Mouse (Mus musculus): ENCODE data around the gene Tmbim1.
"Not testable (repeated sequence)": the region's sequence is repeated elsewhere in the genome, so short reads cannot be mapped to it uniquely, and the experiment has no call there.

The Tmbim1 gene

DNA sequence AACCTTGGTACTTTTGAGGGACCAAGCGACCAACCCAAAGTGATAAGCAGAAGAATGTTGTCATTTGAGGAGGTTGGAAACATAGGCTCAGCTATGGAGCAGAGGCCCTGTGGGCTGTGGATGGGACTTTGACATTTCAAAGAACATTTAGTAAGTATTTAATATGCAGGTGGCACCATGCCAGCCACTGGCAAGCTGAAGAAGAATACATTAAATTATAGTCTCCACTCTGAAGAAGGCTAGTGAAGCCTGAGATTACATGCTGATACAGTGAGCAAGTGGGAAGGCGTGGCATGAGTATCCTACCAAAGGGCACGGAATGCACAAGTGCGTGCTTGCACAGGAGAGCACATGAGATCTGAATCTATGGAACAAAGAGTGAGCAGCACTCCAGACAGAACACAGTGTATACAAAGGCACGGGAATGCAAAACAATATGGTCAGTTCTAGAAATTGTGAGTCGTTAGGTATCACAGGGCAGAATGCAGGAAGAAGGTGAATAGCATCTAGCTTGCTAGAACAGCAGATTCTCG is 24.5 kb upstream of the Tmbim1 start:
- no peak for DNase-seq (ENCODE audit: low read depth, low spot score)

DNA sequence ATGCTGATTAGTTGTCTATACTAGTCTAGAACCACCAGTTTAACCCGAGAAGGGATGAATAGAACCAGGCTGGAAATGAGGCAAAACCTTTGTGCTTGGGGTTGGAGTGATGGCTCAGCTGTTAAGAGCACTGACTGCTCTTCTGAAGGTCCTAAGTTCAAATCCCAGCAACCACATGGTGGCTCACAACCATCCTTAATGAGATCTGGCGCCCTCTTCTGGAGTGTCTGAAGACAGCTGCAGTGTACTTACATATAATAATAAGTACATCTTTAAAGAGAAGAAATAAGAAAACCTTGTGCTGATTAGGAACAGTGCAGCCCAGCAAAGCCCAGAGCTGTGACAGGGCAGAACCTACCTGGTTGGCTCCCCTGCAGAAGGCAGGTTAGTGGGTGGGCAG is 21.5 kb upstream of the Tmbim1 start:
- DNase-seq (ENCODE audit: low read depth, low spot score) = not testable (repeated sequence)

GRCm38 (mm10) chr1:74321396-74321795 is 16.0 kb upstream of the Tmbim1 start:
- DNase-seq (ENCODE audit: low read depth, low spot score) = no peak

DNA sequence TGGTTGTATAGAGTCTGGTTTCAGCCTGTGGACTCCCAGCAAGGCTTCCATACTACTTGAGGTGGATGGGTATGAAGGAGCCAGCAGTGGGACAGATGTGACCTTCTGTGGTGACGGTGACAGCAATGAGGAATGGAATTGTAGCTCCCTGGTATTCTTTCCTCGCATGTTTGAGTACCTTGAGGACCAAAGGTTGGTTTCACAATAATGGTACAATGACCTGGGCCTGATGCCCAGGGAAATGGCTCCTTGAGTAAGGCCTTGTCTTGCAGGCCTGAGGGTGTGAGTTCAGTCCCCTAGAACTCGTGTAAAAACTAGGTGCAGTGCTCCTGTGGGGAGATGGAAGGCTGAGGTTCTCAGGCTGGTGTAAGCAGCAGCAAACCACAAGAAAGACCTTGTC is 13.3 kb upstream of the Tmbim1 start:
- no peak for DNase-seq (ENCODE audit: low read depth, low spot score)

- no peak for DNase-seq (ENCODE audit: low read depth, low spot score)
Measured at GRCm38 (mm10) chr1:74316114-74316827, 10.8 kb upstream of the Tmbim1 start.

- DNase-seq (ENCODE audit: low read depth, low spot score) = no peak
Measured at GRCm38 (mm10) chr1:74314796-74315195, 9.4 kb upstream of the Tmbim1 start.

- peak; percentile 91 for DNase-seq (ENCODE audit: low read depth, low spot score)
Measured at GRCm38 (mm10) chr1:74313049-74313692, 7.7 kb upstream of the Tmbim1 start.

DNA sequence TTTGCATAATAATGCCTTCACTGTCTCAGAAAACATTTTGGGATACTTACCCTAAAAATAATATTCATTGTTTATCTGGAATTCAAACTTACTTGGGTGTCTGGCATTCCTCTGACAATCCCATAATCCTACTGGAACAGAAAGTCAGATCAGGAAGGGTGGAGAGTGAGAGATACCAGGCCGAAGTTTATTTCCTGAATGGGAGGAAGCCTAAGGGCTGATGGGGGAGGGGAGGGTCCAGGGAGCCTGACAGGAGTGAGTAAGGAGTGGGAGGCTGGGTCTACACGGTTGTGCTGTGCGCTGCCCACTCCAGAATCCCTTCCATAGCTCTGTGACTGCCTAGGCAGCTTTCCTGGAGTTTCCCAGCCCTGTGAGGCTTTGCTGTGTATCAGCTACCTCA is 4.3 kb upstream of the Tmbim1 start:
- DNase-seq (ENCODE audit: low read depth, low spot score) = peak; percentile 81

DNA sequence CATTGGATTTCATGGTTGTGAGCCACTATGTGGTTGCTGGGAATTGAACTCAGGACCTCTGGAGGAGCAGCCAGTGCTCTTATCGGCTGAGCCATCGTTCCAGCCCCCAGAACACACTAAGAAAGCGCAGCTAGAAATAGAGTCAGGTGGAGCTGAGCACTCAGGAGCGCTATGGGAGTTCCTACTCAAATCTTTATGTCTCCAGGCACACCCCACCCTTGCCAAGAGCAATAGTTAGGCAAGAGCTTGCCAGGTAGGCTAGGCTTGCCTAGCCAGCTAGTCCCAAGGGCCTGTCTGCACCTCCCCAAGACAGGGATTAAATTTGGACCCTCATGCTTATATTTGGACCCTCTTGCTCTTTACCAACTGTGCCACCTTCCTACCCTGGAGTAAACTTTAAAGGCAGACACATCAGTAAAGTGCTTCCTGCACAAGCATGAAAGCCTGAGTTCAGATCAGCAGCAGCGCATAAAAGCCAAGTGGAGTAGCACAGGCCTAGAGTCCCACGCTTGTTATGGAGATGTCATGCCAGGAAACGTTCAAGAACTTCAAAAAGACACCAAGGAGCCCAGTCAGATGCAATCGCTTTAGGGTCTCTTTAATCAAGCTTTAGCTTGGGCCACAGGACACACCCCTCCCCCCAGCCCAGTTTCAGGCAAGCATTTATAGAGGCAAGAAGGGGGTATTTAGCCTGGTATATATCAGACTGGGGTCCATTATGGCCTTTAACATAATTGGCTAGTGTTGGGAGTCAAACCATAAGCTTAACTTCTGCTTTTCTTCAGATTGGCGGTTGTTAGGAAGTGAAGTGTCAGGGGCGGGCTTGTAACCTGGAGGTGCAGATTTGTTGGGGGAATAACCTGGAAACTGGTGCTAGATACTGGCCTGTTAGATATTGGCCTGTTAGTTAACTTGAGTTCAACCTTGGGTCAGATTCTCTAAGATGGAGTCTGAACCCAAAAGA is 2.9 kb upstream of the Tmbim1 start:
- DNase-seq (ENCODE audit: low read depth, low spot score) = peak; percentile 91

DNA sequence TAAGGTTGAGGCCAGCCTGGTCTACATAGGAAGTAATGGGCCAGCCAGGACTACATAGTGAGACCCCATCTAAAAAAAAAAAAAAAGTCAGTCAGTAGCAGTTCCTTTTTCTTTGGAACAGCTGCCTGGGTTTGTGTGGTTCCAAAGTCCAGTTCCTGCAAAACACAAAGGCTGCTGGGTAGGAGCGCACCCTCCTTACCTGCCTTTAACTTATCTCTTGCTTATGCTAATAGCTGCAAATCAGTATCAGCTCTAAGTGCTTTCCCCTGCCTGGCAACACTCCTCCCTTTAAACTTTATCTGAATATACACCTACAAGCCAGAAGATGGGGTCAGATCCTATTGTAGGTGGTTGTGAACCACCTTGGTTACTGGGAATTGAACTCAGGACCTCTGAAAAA is 1.7 kb upstream of the Tmbim1 start:
- peak; percentile 67 for DNase-seq (ENCODE audit: low read depth, low spot score)

GRCm38 (mm10) chr1:74304946-74305345 is 476 bp downstream of the Tmbim1 start:
- DNase-seq (ENCODE audit: low read depth, low spot score) = no peak

DNA sequence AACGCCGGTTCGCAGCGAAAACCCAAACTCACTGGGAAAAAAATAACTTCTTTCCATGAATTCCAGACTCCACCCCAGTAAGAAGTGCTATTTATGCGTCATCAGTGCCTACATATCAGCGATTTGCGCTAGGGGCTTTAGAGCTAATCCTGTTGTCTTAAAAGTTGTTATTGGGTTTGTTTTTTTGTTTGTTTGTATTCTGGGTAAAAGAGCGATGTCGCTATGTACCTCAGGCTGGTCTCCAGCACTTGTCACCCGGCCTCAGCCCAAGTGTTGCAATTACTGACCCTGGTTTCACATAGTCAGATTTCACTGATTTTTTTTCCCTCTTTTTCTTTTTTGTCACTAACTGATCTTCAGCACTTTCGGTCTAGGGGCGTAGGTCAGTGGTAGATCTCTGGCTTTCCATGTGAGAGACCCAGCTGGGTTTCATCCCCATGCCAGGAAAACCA is 1.1 kb downstream of the Tmbim1 start:
- DNase-seq (ENCODE audit: low read depth, low spot score) = no peak

- peak; percentile 58 for DNase-seq (ENCODE audit: low read depth, low spot score)
Measured at GRCm38 (mm10) chr1:74303509-74304338, 1.7 kb downstream of the Tmbim1 start.

GRCm38 (mm10) chr1:74302835-74303234 is 2.6 kb downstream of the Tmbim1 start:
- no peak for DNase-seq (ENCODE audit: low read depth, low spot score)

GRCm38 (mm10) chr1:74302229-74302628 is 3.2 kb downstream of the Tmbim1 start:
- no peak for DNase-seq (ENCODE audit: low read depth, low spot score)

DNA sequence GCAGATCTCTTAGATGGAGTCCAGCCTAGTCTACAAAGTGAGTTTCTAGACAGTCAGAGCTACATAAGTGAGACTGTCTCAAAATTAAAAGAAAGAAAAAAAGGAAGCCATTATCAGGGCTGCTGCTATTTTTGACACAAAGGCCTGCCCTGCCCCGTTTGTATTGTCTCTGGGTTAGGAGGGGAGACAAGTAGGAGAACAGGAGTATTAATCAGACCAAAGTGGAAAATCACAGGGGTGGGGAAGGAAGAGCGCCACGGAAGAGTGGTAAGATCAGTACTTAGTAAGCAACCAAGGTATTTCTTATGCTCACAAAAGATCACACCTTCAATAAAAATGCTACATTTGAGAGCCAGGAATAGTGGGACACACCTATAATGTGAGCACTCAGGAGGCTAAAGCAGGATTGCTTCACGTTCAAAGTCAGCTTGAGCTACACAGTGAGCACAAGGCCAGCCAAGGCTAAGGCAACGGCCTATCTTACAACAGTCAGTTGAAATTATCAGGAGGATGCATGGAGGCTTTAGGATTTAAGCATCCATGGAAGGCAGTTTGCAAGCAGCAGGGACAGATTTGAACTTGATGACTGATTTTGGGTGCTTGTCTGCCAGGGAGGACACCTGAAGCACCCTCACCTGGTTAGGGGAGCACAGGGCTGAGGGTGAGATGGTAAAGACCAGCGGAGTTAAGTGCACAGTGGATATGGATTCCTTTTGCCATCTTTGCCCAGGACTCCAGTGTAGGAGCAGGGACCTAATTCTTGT is 4.9 kb downstream of the Tmbim1 start:
- DNase-seq (ENCODE audit: low read depth, low spot score) = no peak

- DNase-seq (ENCODE audit: low read depth, low spot score) = no peak
Measured at GRCm38 (mm10) chr1:74298996-74299395, 6.4 kb downstream of the Tmbim1 start.

DNA sequence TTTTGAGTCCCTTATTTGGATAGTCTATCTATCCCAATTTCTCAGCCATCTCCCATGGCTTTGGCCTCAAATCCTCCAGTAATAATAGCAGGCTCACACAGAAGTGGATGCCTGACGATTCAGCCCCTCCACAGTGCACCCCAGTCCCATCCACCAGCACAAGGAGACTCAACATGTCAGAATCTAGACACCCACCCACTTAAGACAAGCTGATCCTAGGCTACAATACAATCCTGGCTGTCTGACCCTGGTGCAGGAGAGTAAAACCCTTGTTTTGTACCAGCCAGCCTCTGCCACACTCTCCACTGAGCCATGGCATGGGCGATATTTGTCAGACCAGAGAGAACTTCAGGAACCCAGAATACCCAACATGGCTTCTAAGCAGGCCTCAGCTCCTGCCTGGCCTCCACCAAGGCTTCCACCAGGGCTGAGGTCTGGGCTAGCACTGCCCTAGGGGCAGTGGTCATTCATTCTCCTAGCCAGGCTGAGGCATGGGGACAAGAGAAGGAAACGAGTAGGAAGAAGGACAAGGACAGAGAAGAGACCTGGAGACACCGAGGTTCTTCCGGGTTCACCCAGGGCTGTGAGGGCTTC is 7.2 kb downstream of the Tmbim1 start:
- DNase-seq (ENCODE audit: low read depth, low spot score) = no peak

- DNase-seq (ENCODE audit: low read depth, low spot score) = no peak
Measured at GRCm38 (mm10) chr1:74297269-74297668, 8.2 kb downstream of the Tmbim1 start.

GRCm38 (mm10) chr1:74296477-74296876 is 8.9 kb downstream of the Tmbim1 start:
- no peak for DNase-seq (ENCODE audit: low read depth, low spot score)

Measured in ES-CJ7 (cell line).